Mouse (Mus musculus) left cerebral cortex, adult 18-20 months (tissue): ENCODE measurements at regions not wholly inside any gene's neighbourhood (a gene's known extent, or its start where the extent isn't known, plus 50 kb on each side); places are given as distances from the start of the nearest gene placed in this dataset.
"Not testable (repeated sequence)": the region's sequence is repeated elsewhere in the genome, so short reads cannot be mapped to it uniquely, and the experiment has no call there.

Experiments
- DNase-seq, 2 experiments: peaks; one replicate each; pipeline ENCODE4 v3.0.0; 2021 to 2022; ENCODE audit warnings: low spot score in 2 of 2, mixed read lengths in 1 of 2

DNA sequence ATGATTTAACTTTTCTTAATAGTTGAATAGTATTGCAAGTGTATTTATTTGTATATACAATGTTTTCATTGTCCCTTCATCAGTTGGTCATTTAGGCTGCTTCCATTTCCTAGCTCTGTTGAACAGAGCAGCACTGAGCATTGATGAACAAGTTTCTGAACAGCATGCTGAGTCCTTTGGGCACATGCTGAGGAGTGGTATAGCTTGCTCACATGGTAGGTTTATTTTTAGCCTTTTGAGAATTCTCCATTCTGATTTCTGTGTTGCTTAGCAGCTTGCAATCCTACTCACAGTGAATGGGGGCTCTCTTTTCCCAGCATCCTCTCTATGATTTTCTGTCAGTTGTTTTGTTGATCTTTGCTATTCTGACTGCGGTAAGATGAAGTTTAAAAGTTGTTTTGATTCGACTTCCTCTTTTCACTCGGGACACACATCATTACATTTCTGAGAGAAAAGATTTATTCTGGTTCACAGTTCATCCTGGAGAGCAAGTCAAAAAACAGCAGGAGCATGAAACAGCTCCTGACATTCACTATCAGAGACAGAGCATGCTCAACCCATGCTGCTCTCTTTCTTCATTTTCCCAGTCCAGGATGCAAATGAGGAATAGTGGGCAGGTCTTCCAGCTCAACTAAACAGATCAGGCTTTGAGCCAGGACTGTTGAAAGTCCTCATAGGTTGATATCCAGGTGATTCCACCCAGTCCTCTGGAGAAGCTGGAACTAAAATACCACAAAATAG is 413.1 kb downstream of the Gm37988 start:
- no peak for DNase-seq

DNA sequence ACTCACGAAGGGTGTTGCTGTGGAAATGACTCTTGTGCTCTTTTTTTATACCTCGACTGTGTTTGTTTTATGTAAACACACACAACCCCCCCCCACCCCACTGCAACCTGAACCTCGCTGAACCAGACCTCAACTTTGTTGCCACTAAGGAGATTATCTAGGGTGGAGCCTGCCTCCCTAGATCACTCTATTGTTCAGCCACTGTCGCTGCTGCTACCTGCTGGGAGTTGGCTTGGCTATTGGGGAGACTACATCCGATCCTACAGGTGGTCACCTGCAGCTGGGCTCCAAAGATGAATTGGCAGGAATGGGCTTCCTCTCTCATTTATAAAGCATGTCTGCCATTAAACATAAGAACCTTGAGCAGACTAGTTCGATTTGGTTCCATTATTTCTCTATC is 420.2 kb downstream of the Gm37988 start:
- DNase-seq: no peak

DNA sequence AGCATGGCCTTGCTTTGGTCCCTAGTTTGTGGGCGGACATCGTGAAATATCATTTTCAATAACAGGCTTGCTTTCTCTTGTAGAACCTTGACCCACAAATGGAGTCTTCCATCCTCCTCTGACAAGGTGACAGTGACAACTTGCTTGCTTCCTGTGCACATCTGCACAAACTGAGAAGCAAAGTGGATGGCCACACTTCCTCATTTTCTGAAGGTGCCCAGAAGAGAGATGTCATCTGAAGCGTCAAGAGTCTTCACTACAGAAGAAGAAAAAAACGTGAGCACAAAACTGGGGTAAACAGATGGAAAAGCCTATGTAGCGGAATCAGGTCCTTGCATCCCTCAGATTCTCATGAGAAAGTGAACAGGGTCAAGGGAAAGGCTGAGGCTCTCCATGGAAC is 423.5 kb downstream of the Gm37988 start:
- no peak for DNase-seq

DNA sequence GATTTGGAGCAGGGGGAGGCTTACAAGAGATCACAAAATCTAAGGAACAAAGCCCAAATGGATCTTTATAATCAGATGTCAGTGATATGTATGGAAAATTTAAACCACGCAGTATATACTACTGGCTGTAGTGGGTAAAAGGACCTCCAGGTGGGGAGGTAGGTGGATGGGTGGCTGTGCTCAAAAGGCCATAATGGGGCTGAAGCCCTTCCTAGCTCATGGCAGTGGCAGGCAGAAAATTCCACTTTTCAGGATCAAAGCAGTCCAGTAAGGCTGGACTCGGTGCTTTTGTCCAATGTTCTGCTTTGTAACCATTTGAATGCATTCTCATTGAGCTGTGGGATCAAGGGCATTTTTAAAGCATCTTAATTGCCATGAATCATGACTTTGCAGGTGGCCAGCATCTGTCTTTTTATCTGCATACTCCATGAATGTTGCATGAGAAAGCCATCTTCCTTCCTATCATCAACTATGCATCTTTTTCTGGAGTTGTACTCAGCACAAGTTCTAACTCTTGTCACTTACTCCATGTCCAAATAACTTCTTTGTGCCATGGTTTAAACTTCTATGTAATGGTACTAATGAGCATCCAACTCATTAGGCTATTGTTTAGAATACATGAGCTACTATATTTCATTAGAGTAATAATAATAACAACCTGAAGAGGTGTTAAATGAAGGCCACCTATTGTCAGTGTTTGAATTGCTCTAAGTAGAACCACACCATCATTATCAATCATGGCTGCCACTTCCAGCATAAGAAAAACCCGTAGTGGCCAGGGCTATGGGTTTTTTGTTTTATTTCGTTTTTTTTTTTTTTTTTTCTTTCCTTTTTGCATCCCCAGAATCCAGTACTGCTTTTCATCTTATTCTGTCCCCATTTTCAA is 424.5 kb downstream of the Gm37988 start:
- DNase-seq: no peak

DNA sequence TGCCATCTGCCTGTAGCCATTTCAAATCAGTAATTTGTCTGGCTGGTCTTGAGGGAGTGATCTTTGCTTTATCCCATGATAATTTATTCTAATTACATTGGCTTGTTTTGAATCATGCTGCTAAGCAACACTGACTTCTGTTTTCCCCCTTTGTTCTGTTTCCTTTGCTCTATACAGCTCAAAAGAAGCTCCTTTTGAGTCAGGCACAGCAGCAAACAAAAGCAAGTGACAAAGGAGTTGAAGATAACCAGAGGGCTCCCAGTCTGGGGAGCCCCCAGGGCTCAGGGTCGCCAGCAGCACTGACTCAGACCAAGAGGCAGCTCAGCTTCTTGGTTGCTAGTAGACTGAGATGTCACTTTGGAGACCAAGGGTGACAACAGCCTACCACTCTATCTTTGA is 425.2 kb downstream of the Gm37988 start:
- DNase-seq: no peak

DNA sequence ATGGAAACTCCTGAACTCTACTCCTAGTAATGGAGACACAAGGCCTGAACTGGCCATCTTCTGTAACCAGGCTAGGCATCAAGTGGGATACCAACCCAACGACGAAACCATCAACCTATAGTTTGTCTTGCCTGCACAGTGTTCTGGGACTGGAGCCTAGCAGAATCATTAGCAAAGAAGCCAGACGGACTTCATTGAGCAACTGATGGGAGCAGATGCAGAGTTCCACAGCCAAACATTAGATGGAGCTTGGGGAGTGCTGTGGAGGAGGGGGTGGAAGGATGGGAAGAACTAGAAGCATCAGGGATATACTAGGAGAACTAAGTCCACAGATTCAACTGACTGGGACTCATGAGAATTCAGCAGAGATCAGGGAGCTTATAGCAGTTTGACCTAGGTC is 435.5 kb downstream of the Gm37988 start:
- DNase-seq: no peak

DNA sequence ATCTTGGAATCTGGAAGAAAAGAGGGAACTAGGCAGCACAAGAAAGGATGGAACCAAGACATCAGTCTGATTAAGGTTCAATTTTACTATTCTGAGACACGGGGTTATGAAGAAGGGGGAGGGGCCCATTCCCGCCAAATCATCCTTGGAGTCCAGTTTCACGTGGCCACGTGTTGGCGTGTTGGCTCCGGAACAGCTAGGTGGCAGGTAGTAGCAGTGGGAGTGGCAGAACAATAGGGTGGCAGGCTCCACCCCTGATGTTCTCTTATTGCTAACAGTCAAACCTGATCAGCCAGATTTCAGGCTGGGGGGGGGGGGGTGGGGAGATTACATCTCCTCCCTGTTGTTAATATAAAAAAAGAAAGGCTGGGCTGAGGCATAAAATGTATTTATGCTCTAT is 453.2 kb downstream of the Gm37988 start:
- DNase-seq: not testable (repeated sequence)

DNA sequence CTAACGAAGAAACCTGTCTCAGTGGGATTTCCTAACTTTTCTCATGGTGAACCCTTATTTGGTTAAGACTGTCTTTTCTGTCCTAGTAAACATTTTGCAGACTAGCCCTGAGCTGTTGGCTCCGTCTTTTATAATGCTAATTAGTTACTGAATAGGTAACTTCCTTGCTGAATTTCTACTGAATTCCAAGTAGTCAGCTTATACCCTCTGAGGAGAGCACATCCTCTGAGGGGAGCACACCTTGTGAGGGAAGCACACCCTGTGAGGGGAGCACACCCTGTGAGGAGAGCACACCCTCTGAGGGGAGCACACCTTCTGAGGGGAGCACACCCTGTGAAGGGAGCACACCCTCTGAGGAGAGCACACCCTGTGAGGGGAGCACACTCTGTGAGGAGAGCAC is 453.6 kb downstream of the Gm37988 start:
- not testable (repeated sequence) for DNase-seq

DNA sequence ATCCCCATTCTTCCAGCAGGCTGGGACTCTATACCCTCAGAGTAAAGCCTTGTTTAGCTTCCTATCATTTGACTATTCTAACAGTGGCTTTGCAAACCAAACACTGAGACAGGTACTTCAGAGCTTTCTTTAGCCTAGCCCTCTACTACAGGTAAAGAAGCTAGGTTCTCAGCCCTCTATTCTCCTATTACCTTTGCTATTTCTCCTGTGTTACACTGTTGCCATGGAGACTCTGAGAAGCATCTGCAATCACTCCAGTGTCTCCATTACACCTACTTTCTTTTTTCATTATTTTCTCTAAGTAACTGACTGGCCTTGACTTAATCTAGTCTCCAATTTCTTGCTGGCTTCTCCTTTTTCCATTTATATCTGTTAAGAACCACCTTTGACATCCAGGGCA is 466.2 kb downstream of the Gm37988 start:
- no peak for DNase-seq

DNA sequence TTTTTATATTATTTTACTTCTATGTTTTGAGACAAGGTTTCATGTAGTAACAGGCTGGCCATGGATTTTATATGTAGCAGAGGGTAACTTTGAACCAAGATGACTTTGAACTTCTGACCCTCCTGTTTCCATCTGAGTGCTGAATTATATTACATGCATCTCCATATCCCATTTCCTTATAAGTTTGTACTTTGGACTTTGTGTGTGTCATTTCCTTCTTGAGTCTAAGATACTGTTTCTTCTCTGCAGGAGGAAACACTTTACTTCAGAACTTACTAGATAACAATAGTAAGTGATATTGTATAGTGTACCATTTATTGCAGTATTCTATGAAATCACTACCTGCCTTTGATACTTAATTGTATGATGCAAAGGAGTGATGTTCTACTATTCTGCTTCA is 486.9 kb downstream of the Gm37988 start:
- no peak for DNase-seq

DNA sequence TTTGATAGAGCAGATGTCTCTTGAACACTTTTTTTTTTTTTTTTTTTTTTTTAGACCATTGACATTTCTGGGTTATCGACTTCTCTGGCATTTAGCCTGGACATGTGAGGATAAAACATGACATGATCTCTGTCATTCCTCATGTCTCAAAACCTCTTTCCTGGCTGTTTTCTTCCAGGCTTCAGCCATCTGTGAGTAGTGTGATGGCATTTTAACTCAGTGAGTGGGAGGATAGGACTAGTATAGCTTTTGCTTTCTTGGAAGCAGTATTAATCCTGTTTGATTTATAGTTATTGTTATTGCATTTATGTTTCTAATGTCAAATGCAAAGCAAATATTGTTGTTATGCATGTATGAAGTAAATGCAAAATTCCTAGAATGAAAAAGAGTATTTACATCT is 489.9 kb downstream of the Gm37988 start:
- DNase-seq: no peak

DNA sequence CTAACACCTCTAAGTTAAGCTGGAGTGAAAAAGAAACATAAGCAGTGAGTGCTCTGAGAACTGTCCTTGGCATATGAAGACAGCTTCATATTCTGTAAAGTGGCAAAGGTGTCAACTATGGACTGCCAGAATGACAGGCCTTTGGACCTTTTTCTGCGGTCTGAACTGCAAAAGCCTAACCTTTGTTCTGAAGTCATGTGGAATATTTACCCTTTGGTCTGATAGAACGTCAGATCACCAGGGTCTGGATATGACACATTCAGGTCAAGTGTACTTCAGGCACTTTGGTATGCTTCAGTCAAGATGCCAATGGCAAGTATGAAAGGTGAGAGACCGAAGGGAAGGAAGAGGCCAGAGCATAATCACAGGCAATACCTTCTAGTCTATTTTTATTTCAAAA is 504.0 kb downstream of the Gm37988 start:
- DNase-seq: no peak

DNA sequence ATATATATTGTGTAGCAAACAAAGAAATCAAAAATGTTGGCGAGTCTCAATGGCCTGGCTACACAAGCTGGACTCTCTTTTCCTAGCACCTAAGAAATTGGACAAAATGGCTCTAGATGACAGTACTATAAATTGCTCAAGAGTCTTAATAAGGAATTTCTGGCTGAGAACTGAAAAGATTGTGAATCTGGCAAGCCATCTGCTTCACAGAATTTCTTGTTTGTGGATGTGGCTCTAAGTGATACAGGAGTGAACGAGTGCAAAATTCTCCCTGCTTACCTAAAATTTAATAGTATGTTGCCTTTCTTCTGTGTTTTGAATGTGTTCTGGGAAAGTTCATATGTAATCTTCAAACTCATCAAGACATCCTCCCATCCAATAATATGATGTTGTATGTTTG is 508.1 kb downstream of the Gm37988 start:
- peak; percentile 3 to 9 for DNase-seq

DNA sequence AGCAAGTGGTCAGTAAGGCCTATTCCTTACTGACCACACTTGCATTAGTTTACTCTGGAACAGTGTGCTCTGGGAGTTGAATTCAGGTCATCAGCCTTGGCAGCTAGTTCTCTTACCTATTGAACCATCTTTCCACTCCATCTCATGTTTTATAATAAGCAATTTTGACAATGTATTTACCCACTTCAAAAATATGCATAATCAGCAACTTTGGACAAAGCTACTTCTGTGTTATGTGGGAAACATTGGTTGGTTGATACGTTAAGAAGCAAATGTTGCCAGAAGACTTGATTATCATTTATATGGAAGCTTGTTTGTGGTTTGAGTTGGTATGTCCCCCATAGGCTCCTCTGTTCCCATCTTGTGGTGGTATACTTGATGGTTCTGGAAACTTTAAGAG is 509.4 kb downstream of the Gm37988 start:
- DNase-seq: no peak

DNA sequence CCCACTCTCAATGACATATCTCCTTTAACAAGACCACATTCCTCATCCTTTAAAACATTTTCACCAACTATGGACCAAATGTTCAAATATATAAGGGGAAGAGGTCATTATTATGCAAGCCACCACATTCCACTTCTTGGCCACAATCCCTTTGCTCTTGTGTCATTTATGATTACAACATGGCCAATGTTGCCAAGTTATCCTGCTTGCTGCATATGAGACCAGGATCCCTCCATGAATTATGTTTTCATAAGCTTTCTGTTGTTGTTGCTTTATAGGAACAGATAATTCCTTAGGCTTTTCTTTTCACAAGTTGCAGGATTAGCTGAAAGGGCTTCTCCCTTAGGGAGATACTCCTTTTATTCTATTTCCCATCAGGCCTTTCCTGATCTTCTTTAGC is 518.6 kb downstream of the Gm37988 start:
- DNase-seq: no peak
